Mouse (Mus musculus): ENCODE measurements at regions not wholly inside any gene's neighbourhood (a gene's known extent, or its start where the extent isn't known, plus 50 kb on each side); places are given as distances from the start of the nearest gene placed in this dataset.

- H3K4me1 ChIP-seq (replicated peaks), result no peaks in the 10 kb centered on the region
- H3K27ac ChIP-seq, result no peak overlapping the region
- no peak overlapping the region for H3K9ac ChIP-seq (replicated peaks)
- no peak overlapping the region for H3K4me3 ChIP-seq (replicated peaks)
- no peak for ATAC-seq
- no peak overlapping the region for H3K4me2 ChIP-seq (replicated peaks)
- no peaks in the 10 kb centered on the region for H3K36me3 ChIP-seq
- no peaks in the 10 kb centered on the region for H3K9me3 ChIP-seq
- H3K27me3 ChIP-seq, result no peaks in the 10 kb centered on the region
- 93% methylated on average over 1 of the region's 1 CpGs for WGBS
These were observed 627.3 kb upstream of the Tmprss15 start for GRCm38 (mm10) chr16:79718230-79718629.

DNA sequence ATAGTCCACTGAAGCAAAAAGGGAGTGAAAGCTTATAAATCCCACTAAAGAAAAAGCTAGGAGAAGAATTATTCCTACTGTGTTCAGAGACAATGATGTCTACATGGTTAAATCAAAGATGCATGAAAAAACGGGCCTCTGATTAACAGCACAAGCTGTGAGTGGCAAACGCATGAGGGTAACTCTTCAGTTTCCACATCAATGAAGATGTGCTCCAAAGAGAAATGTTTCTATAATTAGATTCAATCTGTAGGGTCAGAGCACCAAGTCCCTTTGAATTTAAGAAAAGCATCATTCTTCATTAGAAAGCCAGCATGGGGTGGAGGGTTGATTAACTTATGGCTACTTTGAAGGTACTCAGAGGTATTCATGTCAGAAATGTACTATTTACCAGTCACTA lies 601.5 kb upstream of the Tmprss15 start:
- no peak for ATAC-seq
- no peaks in the 10 kb centered on the region for H3K4me1 ChIP-seq (replicated peaks)
- no peak overlapping the region for H3K9ac ChIP-seq (replicated peaks)
- 12% methylated on average over 2 of the region's 2 CpGs for WGBS
- no peaks in the 10 kb centered on the region for H3K27me3 ChIP-seq
- H3K4me2 ChIP-seq (replicated peaks), result no peak overlapping the region
- no peak overlapping the region for H3K27ac ChIP-seq
- no peaks in the 10 kb centered on the region for H3K36me3 ChIP-seq
- H3K9me3 ChIP-seq, result no peaks in the 10 kb centered on the region
- no peak overlapping the region for H3K4me3 ChIP-seq (replicated peaks)

GRCm38 (mm10) chr16:79651162-79651741 lies 560.4 kb upstream of the Tmprss15 start:
- Histone ChIP-seq H3K4me1 (replicated peaks) (no peaks in the 10 kb centered on the region), H3K27ac (no peak overlapping the region), H3K4me2 (replicated peaks) (no peak overlapping the region), H3K27me3 (no peaks in the 10 kb centered on the region), H3K36me3 (no peaks in the 10 kb centered on the region), H3K4me3 (replicated peaks) (no peak overlapping the region), H3K9ac (replicated peaks) (no peak overlapping the region), H3K9me3 (no peaks in the 10 kb centered on the region)
- no peak for ATAC-seq
- WGBS, result 55% methylated on average over 6 of the region's 6 CpGs

DNA sequence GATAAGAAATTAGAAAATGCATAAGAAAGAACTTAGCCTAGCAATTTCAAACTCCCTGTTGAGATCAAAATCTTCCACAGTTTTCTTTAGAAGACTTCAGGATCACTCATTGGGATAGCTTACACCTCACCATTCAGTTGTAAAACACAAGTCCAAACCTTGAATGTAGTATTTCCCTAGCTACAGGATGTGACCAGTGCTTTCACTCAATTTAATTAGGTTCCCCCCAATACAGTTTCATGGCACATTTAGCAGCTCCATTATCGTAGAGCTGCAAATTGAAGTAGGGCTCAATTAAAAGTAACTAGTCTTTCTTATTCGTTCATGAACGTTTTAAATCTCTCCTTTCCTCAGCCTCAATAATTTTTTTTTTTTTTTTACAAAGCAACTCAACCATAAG lies 550.0 kb upstream of the Tmprss15 start:
- Histone ChIP-seq H3K27me3 (no peaks in the 10 kb centered on the region), H3K9me3 (no peaks in the 10 kb centered on the region), H3K4me2 (replicated peaks) (no peak overlapping the region), H3K4me1 (replicated peaks) (no peaks in the 10 kb centered on the region), H3K9ac (replicated peaks) (no peak overlapping the region), H3K36me3 (no peaks in the 10 kb centered on the region), H3K27ac (no peak overlapping the region), H3K4me3 (replicated peaks) (no peak overlapping the region)
- WGBS, result 78% methylated on average over 3 of the region's 3 CpGs
- ATAC-seq, result no peak

DNA sequence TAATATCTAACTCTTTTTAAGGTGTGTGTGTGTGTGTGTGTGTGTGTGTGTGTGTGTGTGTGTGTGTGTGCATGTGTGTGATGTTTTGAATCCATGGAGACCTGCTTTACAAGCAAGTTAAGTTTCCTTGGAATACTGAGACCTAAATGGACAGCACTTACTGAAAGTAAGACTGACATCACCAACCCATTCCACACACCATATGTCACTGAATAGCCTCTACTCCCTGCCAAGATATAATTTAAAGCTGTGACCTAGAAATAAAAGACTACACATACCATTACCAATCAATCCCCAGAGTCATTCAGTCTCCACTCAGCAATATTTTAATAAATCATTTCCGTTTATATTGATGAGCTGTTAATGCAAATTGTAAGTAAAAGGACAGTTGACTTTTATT lies 536.2 kb upstream of the Tmprss15 start:
- Histone ChIP-seq H3K4me1 (replicated peaks) (no peaks in the 10 kb centered on the region), H3K27me3 (no peaks in the 10 kb centered on the region), H3K4me3 (replicated peaks) (no peak overlapping the region), H3K9ac (replicated peaks) (no peak overlapping the region), H3K36me3 (no peaks in the 10 kb centered on the region), H3K27ac (no peak overlapping the region), H3K9me3 (no peaks in the 10 kb centered on the region), H3K4me2 (replicated peaks) (no peak overlapping the region)
- no peak for ATAC-seq
- WGBS, result 73% methylated on average over 1 of the region's 1 CpGs

DNA sequence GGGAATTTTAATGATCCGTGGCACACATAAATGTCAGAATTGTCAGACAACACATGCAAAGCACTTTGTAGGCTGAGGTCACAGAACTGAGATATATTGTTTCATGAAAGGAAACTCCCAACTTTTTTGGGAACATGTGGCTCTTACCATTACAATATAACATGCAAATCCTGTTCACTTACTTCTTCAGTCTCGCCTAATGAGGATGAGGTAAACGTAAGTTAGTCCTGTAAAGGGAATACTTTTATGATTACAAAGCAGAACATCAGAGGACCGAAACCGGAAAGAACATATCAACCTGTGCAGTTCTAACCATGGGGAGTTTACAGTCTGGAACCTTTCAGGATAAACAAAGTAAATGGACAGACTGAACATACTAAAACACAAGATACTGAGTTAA lies 520.1 kb upstream of the Tmprss15 start:
- WGBS, result 89% methylated on average over 5 of the region's 5 CpGs

DNA sequence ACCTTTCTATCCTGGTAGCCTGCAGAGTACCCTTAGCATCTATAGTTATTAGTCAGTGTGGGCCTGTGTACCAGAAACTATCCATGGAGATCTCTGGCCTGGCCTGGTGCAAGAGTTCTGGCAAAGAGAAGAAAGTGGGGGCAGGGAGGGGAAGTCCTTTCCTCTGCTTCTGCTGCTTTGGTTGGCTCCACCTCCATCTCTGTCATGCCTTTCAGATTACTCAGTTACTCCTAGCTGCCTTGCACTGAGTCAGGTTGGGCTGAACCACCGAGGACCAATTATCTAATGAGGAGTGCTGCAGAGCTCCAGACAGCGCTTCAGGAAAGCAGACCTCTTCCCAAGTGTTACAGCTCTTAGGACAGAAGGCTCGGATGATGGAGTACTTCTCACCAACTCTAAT lies 500.0 kb upstream of the Tmprss15 start:
- ATAC-seq, result no peak
- no peaks in the 10 kb centered on the region for H3K9me3 ChIP-seq
- no peak overlapping the region for H3K27ac ChIP-seq
- no peak overlapping the region for H3K4me2 ChIP-seq (replicated peaks)
- no peak overlapping the region for H3K9ac ChIP-seq (replicated peaks)
- WGBS, result 68% methylated on average over 3 of the region's 3 CpGs
- no peak overlapping the region for H3K4me3 ChIP-seq (replicated peaks)
- no peaks in the 10 kb centered on the region for H3K36me3 ChIP-seq
- H3K27me3 ChIP-seq, result no peaks in the 10 kb centered on the region
- no peaks in the 10 kb centered on the region for H3K4me1 ChIP-seq (replicated peaks)

More for the DNA sequence above, 520.1 kb upstream of the Tmprss15 start:
- Histone ChIP-seq H3K4me2 (replicated peaks) (no peak overlapping the region), H3K27me3 (no peaks in the 10 kb centered on the region), H3K36me3 (no peaks in the 10 kb centered on the region), H3K9me3 (no peaks in the 10 kb centered on the region), H3K4me3 (replicated peaks) (no peak overlapping the region), H3K27ac (no peak overlapping the region), H3K9ac (replicated peaks) (no peak overlapping the region), H3K4me1 (replicated peaks) (no peaks in the 10 kb centered on the region)
- no peak for ATAC-seq

DNA sequence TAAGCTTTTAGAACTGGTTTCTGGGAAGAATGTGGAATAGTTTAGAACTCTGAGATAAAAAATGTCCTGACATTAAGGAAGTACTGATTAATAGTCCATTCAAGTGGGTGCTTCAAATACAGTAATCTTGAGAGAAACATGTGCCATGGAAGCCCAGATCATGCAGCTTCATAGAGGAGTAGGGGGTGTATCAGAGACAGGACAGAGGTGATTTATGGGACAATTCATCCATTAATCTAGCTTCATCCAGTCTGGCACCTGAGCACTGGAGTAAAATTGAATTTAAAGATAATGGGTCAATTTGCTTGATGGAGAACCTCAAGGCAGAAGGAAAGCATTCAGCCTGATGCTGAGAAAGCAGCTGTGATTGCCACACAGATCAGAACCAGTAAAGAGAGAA lies 494.8 kb upstream of the Tmprss15 start:
- Histone ChIP-seq H3K4me1 (replicated peaks) (no peaks in the 10 kb centered on the region), H3K9me3 (0 out of 2 replicates have a peak, but pooled peaks cover 3% of the 10 kb centered on the region), H3K9ac (replicated peaks) (no peak overlapping the region), H3K4me2 (replicated peaks) (no peak overlapping the region), H3K27ac (no peak overlapping the region), H3K27me3 (no peaks in the 10 kb centered on the region), H3K36me3 (no peaks in the 10 kb centered on the region), H3K4me3 (replicated peaks) (no peak overlapping the region)
- no peak for ATAC-seq

DNA sequence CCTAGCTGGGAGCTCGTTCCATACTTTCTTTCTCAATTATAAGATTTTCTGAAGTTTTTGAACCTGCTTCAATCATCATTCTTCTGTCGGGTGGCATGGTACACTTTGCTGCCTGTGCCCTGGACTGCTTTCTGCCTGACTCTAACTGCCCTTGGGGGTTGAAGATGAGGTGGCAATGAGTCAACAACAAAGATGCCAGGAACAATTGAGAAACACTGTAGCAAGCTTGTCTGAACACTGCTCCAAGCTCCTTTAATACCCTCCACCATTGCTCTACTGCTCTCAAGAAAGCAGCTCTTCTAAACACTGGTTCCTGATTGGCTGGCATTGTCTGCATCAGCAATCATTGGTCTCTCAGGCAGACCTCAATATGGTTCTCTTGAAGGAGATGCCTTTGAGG lies 480.0 kb upstream of the Tmprss15 start:
- Histone ChIP-seq H3K4me2 (replicated peaks) (no peak overlapping the region), H3K9me3 (no peaks in the 10 kb centered on the region), H3K27ac (no peak overlapping the region), H3K27me3 (no peaks in the 10 kb centered on the region), H3K4me1 (replicated peaks) (no peaks in the 10 kb centered on the region), H3K9ac (replicated peaks) (no peak overlapping the region), H3K36me3 (no peaks in the 10 kb centered on the region), H3K4me3 (replicated peaks) (no peak overlapping the region)
- WGBS, result 89% methylated on average over 2 of the region's 2 CpGs
- ATAC-seq, result no peak

GRCm38 (mm10) chr16:79534370-79534769 lies 443.5 kb upstream of the Tmprss15 start:
- no peaks in the 10 kb centered on the region for H3K4me1 ChIP-seq (replicated peaks)
- no peak overlapping the region for H3K4me3 ChIP-seq (replicated peaks)
- H3K36me3 ChIP-seq, result no peaks in the 10 kb centered on the region
- no peak for ATAC-seq
- no peak overlapping the region for H3K9ac ChIP-seq (replicated peaks)
- 73% methylated on average over 2 of the region's 2 CpGs for WGBS
- no peak overlapping the region for H3K27ac ChIP-seq
- H3K9me3 ChIP-seq, result no peaks in the 10 kb centered on the region
- no peaks in the 10 kb centered on the region for H3K27me3 ChIP-seq
- H3K4me2 ChIP-seq (replicated peaks), result no peak overlapping the region

- WGBS, result 52% methylated on average over 3 of the region's 3 CpGs
- Histone ChIP-seq H3K4me3 (replicated peaks) (no peak overlapping the region), H3K4me1 (replicated peaks) (0 out of 2 replicates have a peak, but pooled peaks cover 2% of the 10 kb centered on the region), H3K27ac (no peak overlapping the region), H3K27me3 (no peaks in the 10 kb centered on the region), H3K4me2 (replicated peaks) (no peak overlapping the region), H3K9me3 (no peaks in the 10 kb centered on the region), H3K36me3 (no peaks in the 10 kb centered on the region), H3K9ac (replicated peaks) (no peak overlapping the region)
- 0 out of 2 replicates have a peak, but pooled peaks have one; percentile 17 for ATAC-seq
These were observed 401.6 kb upstream of the Tmprss15 start for GRCm38 (mm10) chr16:79492493-79492892.

DNA sequence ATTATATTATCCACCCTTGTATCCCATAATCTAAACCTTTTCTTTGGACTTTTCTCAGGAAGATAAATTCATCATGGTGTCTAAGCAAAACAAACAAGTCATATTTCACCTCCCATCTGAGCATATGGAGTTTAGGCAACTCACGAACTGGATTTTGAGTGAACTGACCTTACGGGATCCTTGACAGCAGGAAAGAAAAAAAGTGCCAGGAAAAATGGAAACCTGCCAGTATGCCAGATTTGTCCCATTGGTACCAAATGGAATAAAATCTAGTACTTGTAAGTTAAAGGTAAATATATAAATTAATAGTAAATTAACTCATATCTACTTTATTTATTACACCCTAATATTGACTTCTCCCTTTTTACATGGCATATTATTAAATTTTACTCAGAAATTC lies 360.0 kb upstream of the Tmprss15 start:
- no peaks in the 10 kb centered on the region for H3K4me1 ChIP-seq (replicated peaks)
- H3K36me3 ChIP-seq, result no peaks in the 10 kb centered on the region
- no peak for ATAC-seq
- no peaks in the 10 kb centered on the region for H3K27me3 ChIP-seq
- WGBS, result 94% methylated on average over 2 of the region's 2 CpGs
- H3K9me3 ChIP-seq, result no peaks in the 10 kb centered on the region
- no peak overlapping the region for H3K4me2 ChIP-seq (replicated peaks)
- no peak overlapping the region for H3K9ac ChIP-seq (replicated peaks)
- no peak overlapping the region for H3K4me3 ChIP-seq (replicated peaks)
- no peak overlapping the region for H3K27ac ChIP-seq

DNA sequence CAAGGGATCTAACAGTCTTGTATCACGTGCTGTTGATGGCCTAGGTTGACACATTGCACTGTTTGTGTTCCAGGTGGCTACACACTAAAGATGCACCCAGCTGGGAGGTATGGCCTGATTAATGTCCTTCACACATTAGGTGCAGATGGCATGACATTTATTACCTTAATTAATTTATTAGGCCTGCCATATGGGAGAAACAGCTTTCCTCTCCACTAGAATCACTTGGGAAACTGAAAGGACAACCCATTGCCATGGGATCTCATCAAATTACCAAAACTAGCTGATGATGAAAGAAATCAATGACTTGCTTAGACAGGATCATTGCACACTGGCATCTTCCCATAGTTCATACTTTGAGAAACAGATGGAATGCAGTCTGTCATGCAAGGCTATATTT lies 358.8 kb upstream of the Tmprss15 start:
- Histone ChIP-seq H3K27me3 (no peaks in the 10 kb centered on the region), H3K36me3 (no peaks in the 10 kb centered on the region), H3K4me1 (replicated peaks) (no peaks in the 10 kb centered on the region), H3K4me3 (replicated peaks) (no peak overlapping the region), H3K9ac (replicated peaks) (no peak overlapping the region), H3K9me3 (no peaks in the 10 kb centered on the region), H3K27ac (no peak overlapping the region), H3K4me2 (replicated peaks) (no peak overlapping the region)
- WGBS, result 33% methylated on average over 1 of the region's 1 CpGs
- peak; percentile 56; the same call in 1 of the 2 replicates for ATAC-seq
